Mouse (Mus musculus): Measurements from ENCODE around the gene Dyrk1b. TPM values are rescaled to one million over a fixed set of nuclear protein-coding genes. Genes with fewer than 3 reads are reported as not detected.
"Not testable (repeated sequence)": the region's sequence is repeated elsewhere in the genome, so short reads cannot be mapped to it uniquely, and the experiment has no call there.

The Dyrk1b gene
- polyA plus RNA-seq, 1 experiment from 2014 or later, result 10.4 TPM

GRCm38 (mm10) chr7:28203207-28204108, 24.2 kb downstream of the Dyrk1b start:
- no peak for DNase-seq (ENCODE audit: low spot score)

GRCm38 (mm10) chr7:28206044-28206600, 26.9 kb downstream of the Dyrk1b start:
- H3K27me3 ChIP-seq (ENCODE audit: insufficient read depth, poor library complexity, severe bottlenecking), result no peaks in the 10 kb centered on the region
- H3K4me3 ChIP-seq, result no peak overlapping the region
- no peaks in the 10 kb centered on the region for H3K36me3 ChIP-seq
- H3K9me3 ChIP-seq, result no peaks in the 10 kb centered on the region
- no peaks in the 10 kb centered on the region for H3K4me1 ChIP-seq
- no peak overlapping the region for H3K27ac ChIP-seq
- DNase-seq (ENCODE audit: low spot score), result peak; percentile 68
- WGBS, result 73% methylated on average over 4 of the region's 4 CpGs

More at GRCm38 (mm10) chr7:28203207-28204108, 24.2 kb downstream of the Dyrk1b start:
- no peaks in the 10 kb centered on the region for H3K36me3 ChIP-seq
- no peaks in the 10 kb centered on the region for H3K4me1 ChIP-seq
- no peak overlapping the region for H3K4me3 ChIP-seq
- H3K9me3 ChIP-seq, result no peaks in the 10 kb centered on the region
- 56% methylated on average over 19 of the region's 19 CpGs for WGBS
- no peaks in the 10 kb centered on the region for H3K27me3 ChIP-seq (ENCODE audit: insufficient read depth, poor library complexity, severe bottlenecking)
- H3K27ac ChIP-seq, result no peak overlapping the region

GRCm38 (mm10) chr7:28208396-28208987, 29.2 kb downstream of the Dyrk1b start:
- no peaks in the 10 kb centered on the region for H3K4me1 ChIP-seq
- DNase-seq (ENCODE audit: low spot score), result no peak
- H3K27ac ChIP-seq, result peak overlapping the region; percentile 60
- H3K36me3 ChIP-seq, result no peaks in the 10 kb centered on the region
- no peaks in the 10 kb centered on the region for H3K9me3 ChIP-seq
- H3K27me3 ChIP-seq (ENCODE audit: insufficient read depth, poor library complexity, severe bottlenecking), result no peaks in the 10 kb centered on the region
- 37% methylated on average over 12 of the region's 12 CpGs for WGBS
- H3K4me3 ChIP-seq, result peak overlapping the region; percentile 51

GRCm38 (mm10) chr7:28208988-28209508, 29.8 kb downstream of the Dyrk1b start:
- no peaks in the 10 kb centered on the region for H3K4me1 ChIP-seq
- peak overlapping the region; percentile 60 for H3K27ac ChIP-seq
- H3K9me3 ChIP-seq, result no peaks in the 10 kb centered on the region
- H3K36me3 ChIP-seq, result no peaks in the 10 kb centered on the region
- H3K27me3 ChIP-seq (ENCODE audit: insufficient read depth, poor library complexity, severe bottlenecking), result no peaks in the 10 kb centered on the region
- DNase-seq (ENCODE audit: low spot score), result peak; percentile 87
- H3K4me3 ChIP-seq, result peak overlapping the region; percentile 51
- 37% methylated on average over 19 of the region's 19 CpGs for WGBS

- H3K9me3 ChIP-seq, result no peaks in the 10 kb centered on the region
- no peak for DNase-seq (ENCODE audit: low spot score)
- H3K4me3 ChIP-seq, result no peak overlapping the region
- no peak overlapping the region for H3K27ac ChIP-seq
- H3K27me3 ChIP-seq (ENCODE audit: insufficient read depth, poor library complexity, severe bottlenecking), result no peaks in the 10 kb centered on the region
- H3K36me3 ChIP-seq, result no peaks in the 10 kb centered on the region
- WGBS, result 46% methylated on average over 5 of the region's 5 CpGs
- H3K4me1 ChIP-seq, result no peaks in the 10 kb centered on the region
These were observed 31.5 kb downstream of the Dyrk1b start for GRCm38 (mm10) chr7:28210731-28211130.

GRCm38 (mm10) chr7:28214142-28214541, 34.9 kb downstream of the Dyrk1b start:
- no peak overlapping the region for H3K27ac ChIP-seq
- H3K36me3 ChIP-seq, result no peaks in the 10 kb centered on the region
- no peaks in the 10 kb centered on the region for H3K4me1 ChIP-seq
- 41% methylated on average over 10 of the region's 10 CpGs for WGBS
- no peak for DNase-seq (ENCODE audit: low spot score)
- H3K9me3 ChIP-seq, result no peaks in the 10 kb centered on the region
- H3K4me3 ChIP-seq, result no peak overlapping the region
- H3K27me3 ChIP-seq (ENCODE audit: insufficient read depth, poor library complexity, severe bottlenecking), result no peaks in the 10 kb centered on the region

- not testable (repeated sequence) for H3K27me3 ChIP-seq (ENCODE audit: insufficient read depth, poor library complexity, severe bottlenecking); H3K9me3 ChIP-seq; DNase-seq (ENCODE audit: low spot score); H3K27ac ChIP-seq; H3K4me1 ChIP-seq; H3K36me3 ChIP-seq; H3K4me3 ChIP-seq
- WGBS, result 80% methylated on average over 2 of the region's 2 CpGs
These were observed 36.7 kb downstream of the Dyrk1b start for GRCm38 (mm10) chr7:28215950-28216349.

- not testable (repeated sequence) for DNase-seq (ENCODE audit: low spot score); H3K9me3 ChIP-seq; H3K4me3 ChIP-seq; H3K27ac ChIP-seq; H3K36me3 ChIP-seq; H3K27me3 ChIP-seq (ENCODE audit: insufficient read depth, poor library complexity, severe bottlenecking); H3K4me1 ChIP-seq
- 86% methylated on average over 13 of the region's 13 CpGs for WGBS
These were observed 38.5 kb downstream of the Dyrk1b start for GRCm38 (mm10) chr7:28217811-28218210.

GRCm38 (mm10) chr7:28218951-28219740, 39.9 kb downstream of the Dyrk1b start:
- 85% methylated on average over 20 of the region's 20 CpGs for WGBS
- not testable (repeated sequence) for H3K4me3 ChIP-seq; H3K9me3 ChIP-seq; H3K27ac ChIP-seq; H3K27me3 ChIP-seq (ENCODE audit: insufficient read depth, poor library complexity, severe bottlenecking); H3K4me1 ChIP-seq; DNase-seq (ENCODE audit: low spot score); H3K36me3 ChIP-seq

GRCm38 (mm10) chr7:28226836-28227235, 47.6 kb downstream of the Dyrk1b start:
- DNase-seq (ENCODE audit: low spot score); H3K4me1 ChIP-seq; H3K4me3 ChIP-seq; H3K27me3 ChIP-seq (ENCODE audit: insufficient read depth, poor library complexity, severe bottlenecking); H3K9me3 ChIP-seq; H3K27ac ChIP-seq; H3K36me3 ChIP-seq: not testable (repeated sequence)
- WGBS, result 73% methylated on average over 4 of the region's 4 CpGs

GRCm38 (mm10) chr7:28227421-28227820, 48.2 kb downstream of the Dyrk1b start:
- 80% methylated on average over 4 of the region's 4 CpGs for WGBS
- not testable (repeated sequence) for H3K9me3 ChIP-seq; DNase-seq (ENCODE audit: low spot score); H3K27me3 ChIP-seq (ENCODE audit: insufficient read depth, poor library complexity, severe bottlenecking); H3K4me3 ChIP-seq; H3K36me3 ChIP-seq; H3K27ac ChIP-seq; H3K4me1 ChIP-seq
